9 mouse cellular contexts compared by ENCODE assay signal in genomic region chr11:82045471-82045870, GRCm38 (mm10). TPM values are rescaled to one million over a fixed set of nuclear protein-coding genes. Genes with fewer than 3 reads are reported as not detected.
DNase-seq lines count a peak whose midpoint lies in the region; ATAC-seq and TF ChIP-seq lines count a peak whose summit lies in the region.
"Had no signal": no experiment of that assay in that cellular context is flagged by ENCODE, and none has a peak within 500 bp of the region (broad histone marks: within the 10 kb centered on the region; RNA-seq: fewer than 3 reads in every experiment).

Gene Ccl7 (plus strand): TSS chr11:82045712.

- DNase-seq in kidney, adult 2 months: peak; percentile 1
- no peak for DNase-seq in kidney, adult 18-20 months
- peak; percentile 89 for DNase-seq in NIH3T3 (ENCODE audit: low read depth)
- peak; percentile 23 for DNase-seq in fat pad, adult 2 months (ENCODE audit: extremely low read depth, low read depth, low spot score)
- DNase-seq in spleen, postnatal 4 days (ENCODE audit: low spot score in 2 of 2): no peak
- DNase-seq in kidney, postnatal 10 days: no peak

- peak; percentile 40; the same call in 1 of the 2 replicates for ATAC-seq in limb, embryonic 15.5 days (ENCODE audit: insufficient number of reproducible peaks, low FRiP score, low TSS enrichment, low read depth)
- no peak for ATAC-seq in intestine, embryonic 16.5 days

- H3K9me3 ChIP-seq in limb, embryonic 15.5 days: no peaks in the 10 kb centered on the region
- no peaks in the 10 kb centered on the region for H3K9me3 ChIP-seq in intestine, embryonic 16.5 days (ENCODE audit: control insufficient read depth, low read length)

- no peak for TF ChIP-seq CTCF in kidney, adult 2 months (conservative IDR thresholded peaks at IDR 0.05; ENCODE audit: insufficient read depth, insufficient read length, low read depth, low read length)

- H3K36me3 ChIP-seq in kidney, adult 2 months (ENCODE audit: control insufficient read depth, insufficient read depth, low read length): no peaks in the 10 kb centered on the region
- H3K36me3 ChIP-seq in limb, embryonic 15.5 days: no peaks in the 10 kb centered on the region
- no peaks in the 10 kb centered on the region for H3K36me3 ChIP-seq in intestine, embryonic 16.5 days (ENCODE audit: control insufficient read depth, insufficient read depth, low read length)

- no peak within 1 kb of the TSS; the same call in 1 of the 2 replicates for H3K4me2 ChIP-seq in limb, embryonic 15.5 days
- no peak within 1 kb of the TSS for H3K4me2 ChIP-seq in intestine, embryonic 16.5 days (ENCODE audit: low read depth, low read length)

- TF ChIP-seq POLR2A in kidney, adult 2 months (IDR thresholded peaks at IDR 0.05; ENCODE audit: low read depth, low read length): no peak

- H3K9ac ChIP-seq in limb, embryonic 15.5 days: no peak within 1 kb of the TSS
- no peak within 1 kb of the TSS for H3K9ac ChIP-seq in intestine, embryonic 16.5 days (ENCODE audit: low read depth, low read length)
- H3K9ac ChIP-seq: liver, embryonic 14.5 days had no signal

- H3K27ac ChIP-seq in kidney, adult 2 months (ENCODE audit: insufficient read depth, low read depth, low read length): no peak within 1 kb of the TSS
- H3K27ac ChIP-seq in limb, embryonic 15.5 days: peak within 1 kb of the TSS; percentile 43; the same call in 1 of the 2 replicates
- H3K27ac ChIP-seq in intestine, embryonic 16.5 days (ENCODE audit: low read length): no peak within 1 kb of the TSS
- H3K27ac ChIP-seq: liver, embryonic 14.5 days had no signal

- H3K27me3 ChIP-seq in kidney, adult 2 months (replicated peaks; ENCODE audit: control insufficient read depth, insufficient read depth, low read length): no peaks in the 10 kb centered on the region; the same call in 1 of the 2 replicates
- H3K27me3 ChIP-seq in limb, embryonic 15.5 days: 0 out of 2 replicates have a peak, but pooled peaks cover 3% of the 10 kb centered on the region
- no peaks in the 10 kb centered on the region for H3K27me3 ChIP-seq in intestine, embryonic 16.5 days (replicated peaks; ENCODE audit: control insufficient read depth, insufficient read depth, low read length)

- WGBS in kidney, adult 2 months: 56% methylated on average over 3 of the region's 3 CpGs
- WGBS in limb, embryonic 15.5 days: 44% methylated on average over 3 of the region's 3 CpGs
- 67% methylated on average over 3 of the region's 3 CpGs for whole genome bisulfite sequencing in intestine, embryonic 16.5 days

- no peak within 1 kb of the TSS for H3K4me3 ChIP-seq in kidney, adult 2 months (ENCODE audit: insufficient read depth, low read depth, low read length)
- no peak within 1 kb of the TSS for H3K4me3 ChIP-seq in limb, embryonic 15.5 days
- no peak within 1 kb of the TSS for H3K4me3 ChIP-seq in intestine, embryonic 16.5 days (ENCODE audit: low read length)

- H3K4me1 ChIP-seq in kidney, adult 2 months (ENCODE audit: control insufficient read depth, insufficient read depth, low read length): no peaks in the 10 kb centered on the region
- H3K4me1 ChIP-seq in limb, embryonic 15.5 days: 0 out of 2 replicates have a peak, but pooled peaks cover 4% of the 10 kb centered on the region
- no peaks in the 10 kb centered on the region for H3K4me1 ChIP-seq in intestine, embryonic 16.5 days (ENCODE audit: control insufficient read depth, insufficient read depth, low read length)

RNA-seq across cellular contexts. Expression of gene Ccl7, which starts in this region (rescaled TPM):
- 0.16 and 0.27 TPM in 2 replicates for polyA plus RNA-seq in kidney, adult 2 months (2012; rRNA removed)
- polyA plus RNA-seq in limb, embryonic 15.5 days (2015; fragmentation: Nextera tagmentation; extraction: Ambion mirVana): 5.4 TPM in 2 replicates
- 3.0 and 3.1 TPM in 2 replicates for polyA plus RNA-seq in intestine, embryonic 16.5 days (2015; fragmentation: Nextera tagmentation; extraction: Ambion mirVana)

Comparison
In these comparisons a context has a peak if more than half of its experiments do, and no peak if none do; other contexts are left out.
1. Peak in DNase-seq in kidney, adult 2 months; RNA of the gene not detected or under 1 TPM.
2. DNase-seq: peak in NIH3T3 (single experiment) and fat pad, adult 2 months (single experiment); none in kidney, adult 18-20 months (single experiment), spleen, postnatal 4 days (0 of 2) and kidney, postnatal 10 days (single experiment).